8 mouse cellular contexts compared by ENCODE assay signal in the genomic region with DNA sequence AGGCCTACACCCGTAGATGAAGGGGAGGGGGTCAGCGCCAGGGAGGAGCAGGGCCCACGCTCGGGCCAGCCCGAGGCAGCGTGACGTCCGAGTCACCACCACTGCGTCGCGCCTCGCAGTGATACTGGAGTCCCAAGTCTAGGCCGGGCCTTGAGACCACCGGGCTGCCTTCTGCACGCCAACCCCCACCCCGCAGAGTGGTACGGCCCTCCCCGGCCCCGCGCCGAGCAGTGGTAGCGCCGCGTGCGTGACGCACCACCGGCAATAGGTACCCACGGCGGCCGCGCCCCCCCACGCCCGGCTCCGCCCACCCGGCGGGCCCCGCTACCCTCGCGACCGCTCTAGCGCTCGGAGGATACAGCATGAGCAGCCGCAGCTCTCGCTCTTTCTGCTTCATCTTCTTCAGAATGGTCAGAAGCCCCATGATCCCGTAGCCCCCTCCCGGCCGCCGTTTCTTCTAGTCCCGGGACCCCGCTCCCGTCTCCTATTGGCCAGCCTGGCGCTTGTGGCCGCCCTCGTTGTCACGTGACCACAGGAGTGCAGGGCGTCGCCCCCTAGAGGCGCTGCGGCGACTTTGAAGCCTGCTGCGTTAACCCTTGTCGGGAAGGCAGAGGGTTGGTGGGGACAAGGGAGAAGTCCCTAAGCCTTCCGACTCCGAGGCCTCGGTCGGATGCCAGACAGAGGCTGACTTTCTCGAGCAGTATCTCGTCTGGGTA. TPM values are rescaled to one million over a fixed set of nuclear protein-coding genes. Genes with fewer than 3 reads are reported as not detected.
DNase-seq lines count a peak whose midpoint lies in the region; ATAC-seq lines count a peak whose summit lies in the region.

TSS of gene Batf2 (plus strand) at position 306 of the 716 bp plus-strand sequence.

- DNase-seq in MN1 (ENCODE audit: low spot score), result peak; percentile 97
- peak; percentile 94 for DNase-seq in cerebellum, adult 9-10 months
- peak; percentile 77 to 93 for DNase-seq in frontal cortex, adult 2 months (ENCODE audit: extremely low spot score in 1 of 2, low spot score in 1 of 2)
- DNase-seq in layer of hippocampus, postnatal 14 days (ENCODE audit: low spot score in 2 of 2), result peak; percentile 94 to 96
- peak; percentile 91 for DNase-seq in lung, postnatal 14 days
- DNase-seq in retina, adult 2 months (ENCODE audit: low read depth, low spot score), result peak; percentile 89
- peak; percentile 91 to 93 for DNase-seq in thymus, postnatal 36 days

- H3K36me3 ChIP-seq in hindbrain, embryonic 12.5 days, result peaks cover 20% of the 10 kb centered on the region

- peaks cover 10% of the 10 kb centered on the region for H3K4me1 ChIP-seq in hindbrain, embryonic 12.5 days

- peak within 1 kb of the TSS; percentile 68 for H3K4me3 ChIP-seq in hindbrain, embryonic 12.5 days

- H3K9me3 ChIP-seq in hindbrain, embryonic 12.5 days (replicated peaks), result no peaks in the 10 kb centered on the region

- H3K4me2 ChIP-seq in hindbrain, embryonic 12.5 days (replicated peaks), result peak within 1 kb of the TSS; percentile 72

- H3K27ac ChIP-seq in hindbrain, embryonic 12.5 days, result peak within 1 kb of the TSS; percentile 99

- H3K27me3 ChIP-seq in hindbrain, embryonic 12.5 days, result no peaks in the 10 kb centered on the region

- peak within 1 kb of the TSS; percentile 85 for H3K9ac ChIP-seq in hindbrain, embryonic 12.5 days

- WGBS in hindbrain, embryonic 12.5 days, result under 1% methylated on average over 63 of the region's 68 CpGs

- ATAC-seq in hindbrain, embryonic 12.5 days (ENCODE audit: low FRiP score), result peak; percentile 95

RNA-seq across cellular contexts. Expression of gene Batf2, which starts in this region (rescaled TPM):
- 0.54 and 0.63 TPM in 2 replicates for polyA plus RNA-seq in frontal cortex, adult 2 months (2012; rRNA removed)
- 0.22 TPM in 1 of 2 replicates, not detected in the other for polyA plus RNA-seq in hindbrain, embryonic 12.5 days (2016; fragmentation: Nextera tagmentation; extraction: Ambion mirVana)
- total RNA-seq in layer of hippocampus, postnatal 14 days (2021), result under 1 TPM in 1 of 2 experiments, not detected in 1; 0.39 TPM

Comparison
In these comparisons a context has a peak if more than half of its experiments do, and no peak if none do; other contexts are left out.
1. Peak in every context shown above with its lines: DNase-seq, ATAC-seq, H3K4me3 ChIP-seq and H3K27ac ChIP-seq.
2. Peak in DNase-seq in frontal cortex, adult 2 months; RNA of the gene not detected or under 1 TPM.
3. Peak in ATAC-seq, H3K4me3 ChIP-seq, H3K27ac ChIP-seq, H3K9ac ChIP-seq and H3K4me2 ChIP-seq in hindbrain, embryonic 12.5 days; RNA of the gene not detected or under 1 TPM.
4. Peak in DNase-seq in layer of hippocampus, postnatal 14 days; RNA of the gene not detected or under 1 TPM.